Mouse (Mus musculus): Measurements from ENCODE around the gene Hspa12a. TPM values are rescaled to one million over a fixed set of nuclear protein-coding genes. Genes with fewer than 3 reads are reported as not detected.

Hspa12a gene
- polyA plus RNA-seq, 1 experiment from 2014 or later = 54.4 TPM

- ATAC-seq (replicated peaks) = no peak
- no peak overlapping the region for H3K4me3 ChIP-seq
- H3K27ac ChIP-seq (replicated peaks) = no peak overlapping the region
- no peaks in the 10 kb centered on the region for H3K4me1 ChIP-seq
- WGBS = 84% methylated on average over 6 of the region's 6 CpGs
- H3K9me3 ChIP-seq = no peaks in the 10 kb centered on the region
- H3K4me2 ChIP-seq (replicated peaks) = no peak overlapping the region
- peaks cover under 1% of the 10 kb centered on the region; the same call in 1 of the 2 replicates for H3K36me3 ChIP-seq
- no peak overlapping the region for H3K9ac ChIP-seq (replicated peaks)
- H3K27me3 ChIP-seq = no peaks in the 10 kb centered on the region
These were observed 134.6 kb downstream of the Hspa12a start for GRCm38 (mm10) chr19:58808864-58809263.

- H3K27ac ChIP-seq (replicated peaks) = no peak overlapping the region
These were observed 137.1 kb downstream of the Hspa12a start for GRCm38 (mm10) chr19:58806364-58806763.

GRCm38 (mm10) chr19:58805191-58805779 is 138.2 kb downstream of the Hspa12a start:
- Histone ChIP-seq H3K4me3 (no peak overlapping the region), H3K27me3 (no peaks in the 10 kb centered on the region), H3K36me3 (peaks cover 14% of the 10 kb centered on the region; the same call in 1 of the 2 replicates), H3K4me1 (no peaks in the 10 kb centered on the region), H3K9ac (replicated peaks) (no peak overlapping the region), H3K27ac (replicated peaks) (no peak overlapping the region), H3K9me3 (no peaks in the 10 kb centered on the region), H3K4me2 (replicated peaks) (no peak overlapping the region)
- no peak for ATAC-seq (replicated peaks)
- 90% methylated on average over 9 of the region's 9 CpGs for WGBS

More at GRCm38 (mm10) chr19:58806364-58806763, 137.1 kb downstream of the Hspa12a start:
- H3K4me1 ChIP-seq = no peaks in the 10 kb centered on the region
- no peak overlapping the region for H3K4me2 ChIP-seq (replicated peaks)
- no peak overlapping the region for H3K4me3 ChIP-seq
- no peaks in the 10 kb centered on the region for H3K27me3 ChIP-seq
- H3K36me3 ChIP-seq = peaks cover 7% of the 10 kb centered on the region; the same call in 1 of the 2 replicates
- WGBS = 3% methylated on average over 3 of the region's 3 CpGs
- no peaks in the 10 kb centered on the region for H3K9me3 ChIP-seq
- H3K9ac ChIP-seq (replicated peaks) = no peak overlapping the region
- ATAC-seq (replicated peaks) = peak; percentile 61; the same call in 1 of the 2 replicates

GRCm38 (mm10) chr19:58795114-58795669 is 148.3 kb downstream of the Hspa12a start:
- Histone ChIP-seq H3K4me3 (no peak overlapping the region), H3K27ac (replicated peaks) (no peak overlapping the region), H3K4me2 (replicated peaks) (no peak overlapping the region), H3K27me3 (no peaks in the 10 kb centered on the region), H3K4me1 (0 out of 2 replicates have a peak, but pooled peaks cover 5% of the 10 kb centered on the region), H3K9ac (replicated peaks) (no peak overlapping the region), H3K9me3 (no peaks in the 10 kb centered on the region), H3K36me3 (peaks cover 11% of the 10 kb centered on the region; the same call in 1 of the 2 replicates)
- 0 out of 2 replicates have a peak, but pooled peaks have one; percentile 26 for ATAC-seq (replicated peaks)
- 57% methylated on average over 12 of the region's 12 CpGs for WGBS

GRCm38 (mm10) chr19:58794284-58794683 is 149.2 kb downstream of the Hspa12a start, which contains the start of gene 1700019N19Rik:
TSS of gene 1700019N19Rik (minus strand) at chr19:58794461.
- Histone ChIP-seq H3K27me3 (no peaks in the 10 kb centered on the region), H3K4me1 (peaks cover 8% of the 10 kb centered on the region), H3K9me3 (no peaks in the 10 kb centered on the region), H3K36me3 (peaks cover 6% of the 10 kb centered on the region; the same call in 1 of the 2 replicates), H3K9ac (replicated peaks) (no peak within 1 kb of the TSS), H3K27ac (replicated peaks) (no peak within 1 kb of the TSS), H3K4me3 (no peak within 1 kb of the TSS), H3K4me2 (replicated peaks) (no peak within 1 kb of the TSS)
- 58% methylated on average over 10 of the region's 10 CpGs for WGBS
- ATAC-seq (replicated peaks) = no peak

GRCm38 (mm10) chr19:58789194-58789593 is 154.3 kb downstream of the Hspa12a start:
- no peaks in the 10 kb centered on the region for H3K27me3 ChIP-seq
- no peak overlapping the region for H3K9ac ChIP-seq (replicated peaks)
- no peaks in the 10 kb centered on the region for H3K9me3 ChIP-seq
- no peaks in the 10 kb centered on the region for H3K36me3 ChIP-seq
- 44% methylated on average over 11 of the region's 11 CpGs for WGBS
- peaks cover 11% of the 10 kb centered on the region for H3K4me1 ChIP-seq
- no peak overlapping the region for H3K4me3 ChIP-seq
- ATAC-seq (replicated peaks) = peak; percentile 53
- peak overlapping the region; percentile 35 for H3K27ac ChIP-seq (replicated peaks)
- H3K4me2 ChIP-seq (replicated peaks) = no peak overlapping the region

GRCm38 (mm10) chr19:58783938-58784337 is 159.5 kb downstream of the Hspa12a start:
- 32% methylated on average over 7 of the region's 7 CpGs for WGBS
- Histone ChIP-seq H3K4me1 (peaks cover 17% of the 10 kb centered on the region), H3K9ac (replicated peaks) (no peak overlapping the region), H3K4me3 (no peak overlapping the region), H3K27ac (replicated peaks) (no peak overlapping the region), H3K36me3 (no peaks in the 10 kb centered on the region), H3K9me3 (no peaks in the 10 kb centered on the region), H3K4me2 (replicated peaks) (no peak overlapping the region), H3K27me3 (no peaks in the 10 kb centered on the region)
- ATAC-seq (replicated peaks) = no peak

- no peak for ATAC-seq (replicated peaks)
- Histone ChIP-seq H3K36me3 (no peaks in the 10 kb centered on the region), H3K27ac (replicated peaks) (no peak overlapping the region), H3K4me1 (peaks cover 12% of the 10 kb centered on the region), H3K4me3 (no peak overlapping the region), H3K9ac (replicated peaks) (no peak overlapping the region), H3K4me2 (replicated peaks) (no peak overlapping the region), H3K9me3 (no peaks in the 10 kb centered on the region), H3K27me3 (no peaks in the 10 kb centered on the region)
- WGBS = 22% methylated on average over 4 of the region's 4 CpGs
These were observed 161.9 kb downstream of the Hspa12a start for GRCm38 (mm10) chr19:58781566-58781965.

- Histone ChIP-seq H3K9me3 (no peaks in the 10 kb centered on the region), H3K36me3 (no peaks in the 10 kb centered on the region), H3K27me3 (no peaks in the 10 kb centered on the region), H3K27ac (replicated peaks) (no peak overlapping the region), H3K9ac (replicated peaks) (no peak overlapping the region), H3K4me1 (peaks cover 3% of the 10 kb centered on the region; the same call in 1 of the 2 replicates), H3K4me2 (replicated peaks) (no peak overlapping the region), H3K4me3 (no peak overlapping the region)
- WGBS = 79% methylated on average over 5 of the region's 5 CpGs
- no peak for ATAC-seq (replicated peaks)
These were observed 167.0 kb downstream of the Hspa12a start for GRCm38 (mm10) chr19:58776461-58776860.

- H3K4me2 ChIP-seq (replicated peaks) = no peak overlapping the region
- no peaks in the 10 kb centered on the region for H3K36me3 ChIP-seq
- no peak overlapping the region for H3K9ac ChIP-seq (replicated peaks)
- H3K4me1 ChIP-seq = peaks cover 16% of the 10 kb centered on the region
- H3K9me3 ChIP-seq = no peaks in the 10 kb centered on the region
- 2% methylated on average over 6 of the region's 6 CpGs for WGBS
- ATAC-seq (replicated peaks) = no peak
- no peak overlapping the region for H3K4me3 ChIP-seq
- no peaks in the 10 kb centered on the region for H3K27me3 ChIP-seq
- H3K27ac ChIP-seq (replicated peaks) = no peak overlapping the region
These were observed 176.1 kb downstream of the Hspa12a start for GRCm38 (mm10) chr19:58767329-58767728.

GRCm38 (mm10) chr19:58762848-58763541 is 180.5 kb downstream of the Hspa12a start:
- no peak overlapping the region for H3K4me3 ChIP-seq
- ATAC-seq (replicated peaks) = peak; percentile 89
- H3K27ac ChIP-seq (replicated peaks) = peak overlapping the region; percentile 84
- H3K4me1 ChIP-seq = peaks cover 16% of the 10 kb centered on the region
- no peaks in the 10 kb centered on the region for H3K27me3 ChIP-seq
- H3K4me2 ChIP-seq (replicated peaks) = 0 out of 2 replicates have a peak overlapping the region, but pooled peaks have one; percentile 3
- no peak overlapping the region for H3K9ac ChIP-seq (replicated peaks)
- H3K9me3 ChIP-seq = no peaks in the 10 kb centered on the region
- no peaks in the 10 kb centered on the region for H3K36me3 ChIP-seq
- WGBS = 14% methylated on average over 12 of the region's 12 CpGs

- peak; percentile 72 for ATAC-seq (replicated peaks)
- no peak overlapping the region for H3K9ac ChIP-seq (replicated peaks)
- no peaks in the 10 kb centered on the region for H3K9me3 ChIP-seq
- 35% methylated on average over 6 of the region's 6 CpGs for WGBS
- H3K4me3 ChIP-seq = no peak overlapping the region
- no peaks in the 10 kb centered on the region for H3K27me3 ChIP-seq
- peaks cover 12% of the 10 kb centered on the region for H3K4me1 ChIP-seq
- H3K36me3 ChIP-seq = no peaks in the 10 kb centered on the region
- no peak overlapping the region for H3K4me2 ChIP-seq (replicated peaks)
- peak overlapping the region; percentile 62 for H3K27ac ChIP-seq (replicated peaks)
These were observed 181.1 kb downstream of the Hspa12a start for GRCm38 (mm10) chr19:58762316-58762715.
